Mouse (Mus musculus) limb, embryonic 14.5 days (tissue): ENCODE measurements around the gene Zdhhc6. TPM values are rescaled to one million over a fixed set of nuclear protein-coding genes. Genes with fewer than 3 reads are reported as not detected.

Experiments
- ATAC-seq: fragments of 200-750 bp; cut with Nextera tagmentation; 2 replicates; pipeline ENCODE4 v1.8.0; 2017; ENCODE audit warnings: low read depth, moderate number of reproducible peaks, moderate TSS enrichment; ENCODE audit not compliant: low FRiP score
- DNase-seq: peaks from one replicate; pipeline ENCODE4 v3.0.0-alpha.2; 2015; ENCODE audit warnings: low spot score
- H3K27ac ChIP-seq: fragments of 300-500 bp; sonication (generic); replicated peaks from 2 replicates; pipeline ENCODE4 v1.5.1; 2014; ENCODE audit warnings: low read depth, mild to moderate bottlenecking, low read length, moderate library complexity, mixed read lengths
- H3K27me3 ChIP-seq: fragments of 300-500 bp; sonication (generic); 2 replicates; pipeline ENCODE4 v1.6.1; 2014; ENCODE audit warnings: low read length, mixed read lengths; ENCODE audit not compliant: control insufficient read depth, insufficient read depth
- H3K36me3 ChIP-seq: fragments of 300-500 bp; sonication (generic); 2 replicates; pipeline ENCODE4 v1.6.1; 2014; ENCODE audit warnings: mild to moderate bottlenecking, low read length, moderate library complexity, mixed read lengths; ENCODE audit not compliant: control insufficient read depth, insufficient read depth
- H3K4me1 ChIP-seq: fragments of 300-500 bp; sonication (generic); 2 replicates; pipeline ENCODE4 v1.6.1; 2014; ENCODE audit warnings: antibody characterized with exemption, low read length, mixed read lengths; ENCODE audit not compliant: control insufficient read depth, insufficient read depth
- H3K4me2 ChIP-seq: fragments of 300-500 bp; sonication (generic); replicated peaks from 2 replicates; pipeline ENCODE4 v1.6.1; 2014; ENCODE audit warnings: low read depth, mild to moderate bottlenecking, low read length, moderate library complexity; ENCODE audit not compliant: severe bottlenecking
- H3K4me3 ChIP-seq: fragments of 300-500 bp; sonication (generic); replicated peaks from 2 replicates; pipeline ENCODE4 v1.5.1; 2014; ENCODE audit warnings: low read length
- H3K9ac ChIP-seq: fragments of 300-500 bp; sonication (generic); 2 replicates; pipeline ENCODE4 v1.6.1; 2014; ENCODE audit warnings: mild to moderate bottlenecking, low read depth, low read length, moderate library complexity; ENCODE audit not compliant: severe bottlenecking
- H3K9me3 ChIP-seq: fragments of 300-500 bp; sonication (generic); 2 replicates; pipeline ENCODE4 v1.6.1; 2016; ENCODE audit warnings: low read length; ENCODE audit not compliant: control insufficient read depth
- POLR2A ChIP-seq: fragments of 200-500 bp; IDR thresholded peaks from 2 replicates; pipeline ENCODE4 v1.8.0; 2012; ENCODE audit warnings: inconsistent platforms, mild to moderate bottlenecking, moderate library complexity, borderline replicate concordance; ENCODE audit not compliant: insufficient read depth, insufficient read length; ENCODE audit errors: extremely low read depth
- WGBS: fragments of 180-500 bp; shearing (Covaris S2); extraction: QIAGEN DNeasy Blood & Tissue Kit; methylation state at CpG from one replicate; pipeline ENCODE4 v1.1.7; 2014; 5-methylcytosine and 5-hydroxymethylcytosine counted together
- polyA plus RNA-seq, 2 experiments: library from polyadenylated mRNA; depleted of rRNA in 1 of 2; stranded (reverse) in 1 of 2; unstranded in 1 of 2; fragments of >200 nt; fragmentation: Nextera tagmentation in 1 of 2; extraction: Ambion mirVana in 1 of 2; gene quantifications; 2 replicates each; pipeline versions ENCODE4 v1.2.1 to v1.2.3; 2012 to 2014

Zdhhc6 gene
- polyA plus RNA-seq, 2 experiments, result 32.6 to 78.9 TPM

GRCm38 (mm10) chr19:55296301-55296700 lies 19.5 kb downstream of the Zdhhc6 start:
- TF ChIP-seq POLR2A, result no peak
- Histone ChIP-seq H3K27me3 (no peaks in the 10 kb centered on the region), H3K27ac (no peak overlapping the region), H3K4me1 (no peaks in the 10 kb centered on the region), H3K4me3 (no peak overlapping the region), H3K36me3 (peaks cover 45% of the 10 kb centered on the region), H3K9ac (no peak overlapping the region), H3K9me3 (no peaks in the 10 kb centered on the region), H3K4me2 (no peak overlapping the region)
- ATAC-seq, result no peak
- WGBS, result 88% methylated on average over 2 of the region's 2 CpGs
- no peak for DNase-seq

GRCm38 (mm10) chr19:55295556-55295955 lies 20.3 kb downstream of the Zdhhc6 start:
- no peak overlapping the region for H3K27ac ChIP-seq
- no peak overlapping the region for H3K9ac ChIP-seq
- H3K27me3 ChIP-seq, result no peaks in the 10 kb centered on the region
- 90% methylated on average over 3 of the region's 3 CpGs for whole genome bisulfite sequencing
- no peak for ATAC-seq
- DNase-seq, result no peak
- no peak for TF ChIP-seq POLR2A
- no peaks in the 10 kb centered on the region for H3K4me1 ChIP-seq
- no peak overlapping the region for H3K4me2 ChIP-seq
- no peaks in the 10 kb centered on the region for H3K9me3 ChIP-seq
- H3K4me3 ChIP-seq, result no peak overlapping the region
- peaks cover 39% of the 10 kb centered on the region for H3K36me3 ChIP-seq

- no peak overlapping the region for H3K27ac ChIP-seq
- H3K27me3 ChIP-seq, result no peaks in the 10 kb centered on the region
- WGBS, result 89% methylated on average over 9 of the region's 9 CpGs
- H3K4me3 ChIP-seq, result no peak overlapping the region
- no peak for ATAC-seq
- H3K9me3 ChIP-seq, result no peaks in the 10 kb centered on the region
- H3K9ac ChIP-seq, result no peak overlapping the region
- no peak for DNase-seq
- TF ChIP-seq POLR2A, result no peak
- peaks cover 34% of the 10 kb centered on the region for H3K36me3 ChIP-seq
- no peaks in the 10 kb centered on the region for H3K4me1 ChIP-seq
- H3K4me2 ChIP-seq, result no peak overlapping the region
Observed at GRCm38 (mm10) chr19:55295075-55295474, 20.8 kb downstream of the Zdhhc6 start.

- Histone ChIP-seq H3K9ac (no peak overlapping the region), H3K4me2 (no peak overlapping the region), H3K4me3 (no peak overlapping the region), H3K4me1 (no peaks in the 10 kb centered on the region), H3K27ac (no peak overlapping the region), H3K9me3 (no peaks in the 10 kb centered on the region), H3K27me3 (no peaks in the 10 kb centered on the region), H3K36me3 (peaks cover 31% of the 10 kb centered on the region)
- DNase-seq (no peak), ATAC-seq (no peak)
- TF ChIP-seq POLR2A, result no peak
- 31% methylated on average over 4 of the region's 4 CpGs for WGBS
Observed at GRCm38 (mm10) chr19:55293175-55293574, 22.7 kb downstream of the Zdhhc6 start.

GRCm38 (mm10) chr19:55292210-55292850 lies 23.5 kb downstream of the Zdhhc6 start:
- Histone ChIP-seq H3K9ac (no peak overlapping the region), H3K9me3 (no peaks in the 10 kb centered on the region)
- WGBS, result 87% methylated on average over 2 of the region's 2 CpGs

More at GRCm38 (mm10) chr19:55292210-55292850, 23.5 kb downstream of the Zdhhc6 start:
- peaks cover 23% of the 10 kb centered on the region for H3K36me3 ChIP-seq
- no peaks in the 10 kb centered on the region for H3K4me1 ChIP-seq
- H3K27me3 ChIP-seq, result no peaks in the 10 kb centered on the region
- ATAC-seq (no peak), DNase-seq (no peak)
- no peak overlapping the region for H3K4me2 ChIP-seq
- no peak overlapping the region for H3K4me3 ChIP-seq
- H3K27ac ChIP-seq, result no peak overlapping the region
- no peak for TF ChIP-seq POLR2A
